Mouse (Mus musculus) cerebellum, adult 2 months (tissue): Measurements from ENCODE around the gene Ccdc151.

Experiments
- CTCF ChIP-seq: fragments of 200-500 bp; IDR thresholded peaks from 2 replicates; pipeline ENCODE4 v1.5.1; 2011; ENCODE audit warnings: low read depth, mild to moderate bottlenecking, control low read depth, low read length, moderate library complexity, borderline replicate concordance; ENCODE audit not compliant: insufficient read depth
- POLR2A ChIP-seq: fragments of 200-500 bp; IDR thresholded peaks from 2 replicates; pipeline ENCODE4 v1.6.1; 2011; ENCODE audit warnings: low read length, control low read depth, borderline replicate concordance; ENCODE audit not compliant: insufficient read depth

DNA sequence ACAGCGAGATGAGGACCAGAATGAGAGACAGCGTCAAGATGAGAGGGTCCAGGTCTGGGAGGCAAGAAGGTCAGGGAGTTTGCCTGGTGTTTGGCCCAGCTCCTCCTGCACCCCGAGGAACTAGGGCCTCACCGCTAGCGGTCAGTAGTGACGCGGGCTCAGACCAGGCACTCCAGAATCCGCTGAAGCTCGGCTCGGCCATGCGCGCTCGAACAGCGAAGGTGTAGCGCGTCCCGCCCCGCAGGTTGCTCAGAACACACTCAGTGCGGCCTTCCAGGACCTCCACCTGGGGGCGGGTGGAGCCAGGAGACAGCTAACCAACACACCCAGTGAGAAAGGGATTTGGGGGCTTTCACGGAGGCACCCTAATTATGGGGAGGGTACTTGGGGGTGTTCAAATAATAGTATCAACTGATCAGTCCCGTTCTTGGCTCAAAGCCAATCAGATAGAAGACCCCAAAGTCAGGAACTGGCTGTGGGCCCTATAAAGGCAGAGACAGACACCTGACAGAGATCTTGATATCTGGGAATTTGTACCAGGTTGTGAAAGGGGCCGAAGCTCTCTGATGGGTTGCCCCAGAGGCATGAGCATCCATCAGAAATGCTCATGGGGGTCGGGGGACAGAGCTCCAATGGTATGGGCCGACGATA lies 41.8 kb downstream of the Ccdc151 start:
- TF ChIP-seq POLR2A (no peak), CTCF (no peak)
